Mouse (Mus musculus): Measurements from ENCODE around the gene Cspg5.

Gene Cspg5

DNA sequence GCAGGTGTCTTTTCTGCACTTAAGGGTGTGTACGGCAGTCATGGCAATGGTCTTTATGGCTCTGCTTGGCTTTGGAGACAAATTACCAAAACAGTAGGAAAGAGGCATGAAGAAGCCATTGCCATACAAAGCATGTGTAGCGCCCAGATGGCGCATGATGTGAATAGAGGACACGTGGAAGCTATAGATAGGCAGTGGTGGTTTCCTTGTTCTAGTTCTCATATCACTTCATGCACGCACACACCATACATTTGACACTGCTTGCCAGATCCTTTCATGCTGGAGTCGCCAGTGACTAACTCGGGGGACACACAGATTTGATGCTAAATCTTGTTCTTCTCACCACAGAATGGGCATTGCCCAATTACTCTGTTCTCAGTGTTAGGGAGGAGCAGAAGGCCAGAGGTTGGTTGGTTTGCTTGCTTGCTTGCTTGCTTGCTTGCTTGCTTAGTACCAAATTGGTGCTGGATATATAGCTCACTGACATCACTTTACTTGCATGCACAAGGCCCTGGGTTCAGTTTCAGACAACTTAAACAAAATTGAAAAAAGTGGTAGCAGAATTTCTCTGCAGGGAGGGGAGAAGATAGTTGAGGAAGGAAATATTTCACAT is at the start of gene Cspg5:
Cspg5 (plus strand) TSS at position 563 of the 613 bp plus-strand sequence.
- no peak for DNase-seq (ENCODE audit: low read depth, low spot score)

DNA sequence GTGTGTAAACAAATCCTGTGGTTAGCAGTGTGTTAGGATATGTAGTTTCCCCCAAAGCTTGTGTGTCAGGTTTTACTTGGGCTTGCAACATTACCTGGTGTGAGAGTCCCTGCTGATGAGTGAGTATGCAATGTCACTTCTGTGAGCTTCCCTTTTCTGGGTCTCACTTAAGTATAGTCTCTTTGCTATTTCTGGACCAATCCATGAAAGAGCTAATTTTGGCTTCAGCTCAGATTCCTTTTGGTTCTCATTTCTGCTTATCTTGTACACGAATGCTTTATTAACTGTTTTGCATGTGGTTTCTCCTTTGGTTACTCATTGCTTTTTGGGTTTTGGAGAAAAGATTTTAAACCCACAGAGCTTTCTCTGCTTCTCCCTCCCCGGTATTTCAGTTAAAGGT is 43.7 kb upstream of the Cspg5 start:
- DNase-seq (ENCODE audit: low read depth, low spot score): no peak

DNA sequence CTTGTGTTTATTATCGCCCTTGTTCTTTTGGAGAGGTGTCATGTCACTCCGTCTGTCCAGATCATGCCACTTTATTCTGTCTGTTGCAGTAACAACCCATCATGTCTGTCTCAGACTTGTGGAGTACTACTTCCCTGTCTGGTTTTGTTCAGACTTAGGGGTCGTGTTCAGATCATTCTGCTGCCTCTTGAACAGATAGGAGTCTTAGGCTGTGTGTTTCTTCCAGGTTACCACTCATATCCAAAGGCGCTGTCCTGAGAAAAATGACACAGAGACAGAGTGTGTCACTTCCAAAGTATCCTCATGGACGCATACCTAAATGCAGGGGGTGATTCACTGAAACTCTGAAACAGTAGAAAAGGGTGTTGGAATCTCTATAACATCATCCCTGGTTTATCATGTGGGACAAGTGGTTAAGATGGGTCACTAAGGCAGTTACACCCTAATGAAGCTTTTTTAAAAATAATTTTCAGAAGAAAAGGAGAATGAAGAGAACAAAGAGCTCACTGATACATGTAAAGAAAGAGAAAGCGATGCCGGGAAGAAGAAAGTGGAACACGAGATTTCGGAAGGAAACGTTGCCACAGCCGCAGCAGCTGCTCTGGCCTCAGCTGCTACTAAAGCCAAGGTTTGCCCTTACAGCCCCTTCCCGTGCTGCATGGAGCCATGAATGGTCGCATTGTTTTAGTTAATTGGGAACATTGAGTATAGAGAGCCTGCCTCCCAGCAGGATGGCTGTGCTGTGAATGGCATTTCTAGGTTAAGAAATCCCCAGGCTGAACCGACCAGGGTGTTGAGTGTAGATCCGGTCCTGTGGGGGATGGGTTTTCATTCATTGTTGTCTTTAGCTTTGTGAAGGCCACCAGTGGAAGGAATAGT is 37.8 kb upstream of the Cspg5 start:
- DNase-seq (ENCODE audit: low read depth, low spot score): peak; percentile 93

DNA sequence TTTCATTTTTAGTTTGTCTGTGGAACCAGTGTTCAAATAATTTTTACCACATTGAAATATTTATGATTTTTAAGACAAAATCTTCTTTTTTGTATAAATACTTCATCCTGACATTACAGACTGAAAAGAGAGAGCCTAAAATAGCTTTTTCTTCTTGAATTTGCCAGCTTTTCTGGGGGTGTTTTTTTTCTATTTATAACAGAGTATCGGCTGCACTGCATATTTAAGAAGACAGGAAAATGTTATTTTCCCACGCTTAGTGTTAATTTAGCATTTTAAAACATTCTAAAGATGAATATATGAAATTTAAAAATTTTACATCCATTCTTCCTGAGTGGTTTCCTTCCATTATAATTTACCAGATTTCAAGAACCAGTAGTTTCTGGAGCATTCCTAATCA is 37.1 kb upstream of the Cspg5 start:
- DNase-seq (ENCODE audit: low read depth, low spot score): no peak

DNA sequence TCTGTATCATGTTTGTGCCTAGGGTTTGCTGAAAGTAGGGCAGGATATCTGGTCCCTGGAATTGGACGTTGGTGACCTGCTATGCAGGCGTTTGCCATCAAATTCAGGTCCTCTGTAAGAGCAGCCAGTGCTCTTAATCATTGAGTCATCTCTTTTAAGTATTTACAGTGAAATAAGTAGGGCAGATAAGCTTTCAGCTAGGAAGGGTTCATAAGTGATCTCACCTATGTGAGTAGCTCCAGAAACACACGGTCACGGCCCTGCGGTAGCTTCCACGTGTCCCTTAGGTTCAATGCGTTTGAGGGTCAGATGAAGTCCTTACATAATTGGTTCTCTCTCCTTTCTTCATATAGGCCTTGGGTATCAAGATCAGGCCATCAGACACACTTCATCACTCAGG is 35.3 kb upstream of the Cspg5 start:
- DNase-seq (ENCODE audit: low read depth, low spot score): no peak

DNA sequence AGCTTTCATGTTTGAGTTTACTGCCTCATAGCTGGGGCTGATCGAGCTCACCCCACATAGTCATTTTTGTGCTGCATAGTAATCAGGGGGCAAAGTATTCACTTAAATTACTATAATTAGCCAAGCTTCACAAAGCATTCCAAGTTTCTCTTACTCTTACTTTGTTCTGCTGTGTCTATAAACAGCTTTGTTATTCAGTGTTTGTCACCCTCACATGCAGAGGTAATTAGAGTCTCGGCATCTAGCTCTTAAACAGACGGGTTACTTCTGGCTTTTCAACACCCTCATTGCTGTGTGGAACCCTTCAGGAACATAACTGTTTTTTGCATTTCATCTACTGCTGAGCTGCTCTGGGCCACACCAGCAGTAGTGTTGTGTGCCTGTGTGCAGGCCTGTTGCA is 34.6 kb upstream of the Cspg5 start:
- no peak for DNase-seq (ENCODE audit: low read depth, low spot score)

DNA sequence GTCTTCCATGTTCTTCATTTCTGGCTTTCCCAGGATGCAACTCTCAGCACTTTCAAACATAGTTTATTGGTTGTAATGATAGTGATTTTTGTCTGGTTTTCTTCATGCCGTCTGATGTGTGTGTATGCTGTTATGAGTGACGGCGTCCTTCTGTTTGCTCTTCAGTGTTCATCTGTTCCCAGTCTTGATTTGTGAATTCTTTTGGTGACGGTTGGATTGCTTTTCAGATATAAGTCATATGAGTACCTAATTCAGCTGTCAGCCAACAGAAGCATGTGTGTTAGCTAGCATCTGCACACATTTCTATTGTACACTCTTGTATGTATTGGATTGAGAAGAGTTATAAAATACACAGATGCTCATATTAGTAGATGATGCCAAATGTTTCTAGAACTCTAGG is 19.3 kb upstream of the Cspg5 start:
- DNase-seq (ENCODE audit: low read depth, low spot score): no peak

DNA sequence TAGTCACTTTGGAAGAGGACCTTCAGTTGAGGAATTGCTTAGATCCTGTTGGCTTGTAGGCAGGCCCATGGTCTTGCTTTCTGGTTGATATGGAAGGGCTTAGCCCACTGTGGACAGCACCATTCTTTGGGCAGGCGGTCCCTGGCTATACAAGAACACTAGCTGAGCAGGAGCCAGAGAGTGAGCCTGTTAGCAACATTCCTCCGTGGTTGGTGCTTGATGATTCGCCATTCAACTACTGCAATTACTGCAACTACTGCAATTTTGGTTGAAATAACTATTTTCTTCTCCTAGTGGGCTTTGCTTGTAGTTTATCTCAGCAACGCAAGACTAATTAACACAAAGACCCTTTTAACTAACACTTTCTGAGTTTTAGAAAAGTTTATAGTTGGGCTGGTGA is 17.4 kb upstream of the Cspg5 start:
- DNase-seq (ENCODE audit: low read depth, low spot score): no peak

DNA sequence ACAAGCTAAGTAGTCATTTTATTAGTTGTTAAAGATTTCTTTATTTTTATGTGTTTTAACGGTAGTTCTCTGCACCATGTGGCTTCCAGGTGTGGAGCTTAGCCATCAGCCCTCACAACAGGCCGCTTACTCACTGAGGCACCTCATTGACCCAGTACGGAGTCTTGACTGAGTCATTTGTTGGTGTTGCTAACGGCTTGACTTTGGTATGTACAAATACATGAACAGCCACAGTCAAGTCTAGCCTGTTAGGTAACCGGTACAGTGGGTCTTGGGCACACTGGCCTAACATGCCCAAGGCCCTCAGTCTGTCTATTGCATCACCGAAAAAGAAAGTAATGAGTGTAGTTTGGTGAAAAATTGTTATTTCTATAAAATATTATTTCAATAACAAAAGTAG is 14.9 kb upstream of the Cspg5 start:
- DNase-seq (ENCODE audit: low read depth, low spot score): no peak

DNA sequence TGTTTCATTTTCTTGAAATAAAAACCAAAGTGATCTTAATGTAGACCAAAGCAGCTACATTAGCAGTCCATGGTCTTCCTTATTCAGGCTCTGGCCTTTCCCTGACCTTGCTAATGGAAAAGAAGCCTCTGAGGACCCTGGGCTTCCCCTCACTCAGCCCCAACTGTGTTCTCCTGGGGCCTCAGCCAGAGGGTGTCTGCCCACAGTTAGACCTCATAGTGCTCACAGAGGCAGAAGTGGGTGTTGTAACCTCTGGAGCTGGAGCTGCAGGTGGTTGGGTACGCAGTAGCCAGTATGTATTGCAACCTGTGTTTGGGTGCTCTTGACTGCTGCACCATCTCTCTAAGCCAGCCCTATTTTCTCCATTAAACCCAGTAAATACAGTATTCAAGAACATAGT is 14.5 kb upstream of the Cspg5 start:
- DNase-seq (ENCODE audit: low read depth, low spot score): no peak

DNA sequence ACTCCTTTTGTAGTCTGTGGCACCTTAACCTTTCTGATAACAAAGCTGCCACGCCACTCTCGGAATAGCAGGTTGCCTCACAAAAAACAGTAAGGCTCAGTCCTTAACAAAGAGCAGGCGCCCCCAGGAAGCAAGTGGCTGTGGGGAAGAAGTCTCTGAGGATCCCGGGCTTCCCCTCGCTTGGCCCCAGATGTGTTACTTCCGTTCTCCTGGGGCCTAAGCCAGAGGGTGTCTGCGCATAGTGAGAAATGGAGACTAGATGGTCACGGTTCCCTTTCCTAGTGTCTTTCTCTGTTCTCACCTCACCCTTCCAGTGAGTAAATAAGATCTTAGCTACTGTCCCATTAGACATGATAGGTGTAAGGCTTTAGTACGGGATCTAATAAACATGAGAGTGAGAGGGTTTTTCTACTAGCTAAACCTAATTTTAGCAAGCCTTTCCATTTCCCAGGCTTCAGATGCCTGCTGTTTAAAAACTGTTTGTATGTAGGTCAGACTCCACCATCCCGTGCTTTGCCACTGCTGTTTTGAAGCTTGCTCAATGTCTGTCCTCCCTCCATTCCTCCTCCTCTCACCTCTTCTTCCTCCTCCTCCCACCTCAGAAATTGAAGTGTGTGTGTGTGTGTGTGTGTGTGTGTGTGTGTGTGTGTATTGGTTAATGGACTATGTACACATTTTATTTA is 13.9 kb upstream of the Cspg5 start:
- no peak for DNase-seq (ENCODE audit: low read depth, low spot score)

DNA sequence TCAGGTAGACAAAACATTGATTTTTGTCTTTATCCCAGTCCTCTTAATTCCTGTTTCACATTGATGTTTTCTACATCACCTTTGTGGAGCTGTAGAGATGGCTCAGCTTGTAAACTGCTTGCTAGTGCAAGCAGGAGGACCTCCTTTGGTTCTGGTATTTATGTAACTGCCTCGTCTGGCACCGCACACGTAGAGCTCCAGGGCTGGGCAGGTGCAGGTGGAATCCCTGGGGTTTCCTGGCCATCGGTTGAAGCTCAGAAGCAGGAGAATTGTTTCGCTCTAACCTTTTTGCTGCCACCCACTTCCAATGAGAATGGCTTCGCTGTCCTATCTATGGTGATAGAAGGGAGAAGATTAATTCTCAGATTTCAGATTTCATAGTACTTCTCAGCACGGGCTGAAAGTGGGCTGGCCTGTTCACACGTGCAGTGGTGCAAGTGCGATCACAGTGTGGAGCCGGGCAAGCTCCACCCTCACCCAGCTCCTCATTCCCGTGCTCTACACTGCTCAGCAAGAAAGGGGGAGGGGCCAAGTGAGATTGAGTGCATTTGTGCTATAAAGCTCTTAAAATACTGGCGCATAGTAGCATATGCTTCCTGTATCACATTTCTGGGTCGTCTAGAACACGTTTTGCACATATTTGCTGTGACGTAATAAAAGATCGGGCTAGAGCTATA is 13.1 kb upstream of the Cspg5 start:
- no peak for DNase-seq (ENCODE audit: low read depth, low spot score)

DNA sequence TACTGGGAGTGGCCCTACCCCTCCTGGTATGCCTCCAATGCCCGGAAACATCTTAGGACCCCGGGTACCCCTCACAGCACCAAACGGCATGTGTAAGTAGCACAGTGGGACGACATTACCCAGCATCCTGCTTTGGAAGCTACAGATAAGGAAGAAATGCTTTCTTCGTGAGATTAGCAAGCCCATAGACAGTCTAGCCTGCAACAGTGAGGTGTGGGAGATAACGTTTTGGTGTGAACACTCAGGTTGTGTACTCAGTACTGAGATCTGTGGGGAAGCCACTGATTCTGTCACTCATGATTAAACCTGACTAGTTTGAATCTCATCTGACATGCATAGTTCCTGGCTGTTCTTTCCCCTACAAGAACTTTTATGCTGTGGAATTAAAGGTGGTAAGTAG is 8.6 kb upstream of the Cspg5 start:
- no peak for DNase-seq (ENCODE audit: low read depth, low spot score)

DNA sequence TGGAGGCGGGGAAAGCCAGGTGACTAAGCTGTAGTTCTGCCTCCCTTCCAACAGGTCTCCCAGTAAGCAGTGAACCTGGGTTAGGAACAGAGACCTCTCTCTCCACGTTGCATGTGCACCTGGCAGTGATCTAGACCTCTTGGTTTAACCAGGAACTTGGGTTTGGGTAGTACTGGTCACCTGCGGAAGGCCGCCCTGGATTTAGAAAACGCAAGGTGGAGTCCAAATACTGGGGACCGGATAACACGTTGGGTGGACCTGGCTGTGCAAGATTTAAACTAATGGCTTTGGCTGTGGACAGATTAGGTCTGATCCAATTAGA is 945 bp downstream of the Cspg5 start:
- peak; percentile 47 for DNase-seq (ENCODE audit: low read depth, low spot score)

DNA sequence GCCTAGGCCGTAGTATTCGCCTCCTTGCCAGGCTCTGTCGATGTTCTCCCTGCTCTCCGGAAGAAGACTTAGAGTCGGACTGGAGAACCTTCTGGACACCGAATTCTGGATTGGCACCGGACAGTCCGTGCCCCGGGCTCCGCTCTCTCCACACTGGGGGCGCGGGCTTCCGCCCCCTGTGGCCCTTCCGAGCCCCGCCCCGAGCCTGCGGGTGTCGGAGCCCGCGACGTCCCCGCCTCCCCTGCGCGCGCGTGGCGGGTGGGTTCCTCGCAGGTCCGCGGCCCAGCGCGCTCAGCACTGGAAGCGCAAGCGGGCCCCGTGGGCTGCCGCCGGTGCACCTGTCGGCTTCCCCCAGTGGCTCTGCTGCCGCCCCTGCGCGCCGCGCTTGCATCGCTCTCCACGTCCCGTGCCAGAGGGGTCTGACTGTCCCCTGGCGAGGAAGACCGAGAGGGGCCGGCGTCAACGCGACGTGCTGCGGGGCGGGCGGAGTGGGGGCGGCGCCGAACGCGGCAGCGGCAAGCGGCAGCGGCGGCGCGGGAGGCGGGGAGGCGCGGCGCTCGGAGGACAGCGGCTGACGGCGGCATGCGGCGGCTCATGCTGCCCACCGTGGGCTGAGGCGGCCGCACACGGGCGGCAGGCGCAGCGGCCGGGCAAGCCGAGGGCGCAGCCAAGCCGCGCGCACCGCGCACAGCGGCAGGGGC is 1.5 kb downstream of the Cspg5 start:
- DNase-seq (ENCODE audit: low read depth, low spot score): no peak

DNA sequence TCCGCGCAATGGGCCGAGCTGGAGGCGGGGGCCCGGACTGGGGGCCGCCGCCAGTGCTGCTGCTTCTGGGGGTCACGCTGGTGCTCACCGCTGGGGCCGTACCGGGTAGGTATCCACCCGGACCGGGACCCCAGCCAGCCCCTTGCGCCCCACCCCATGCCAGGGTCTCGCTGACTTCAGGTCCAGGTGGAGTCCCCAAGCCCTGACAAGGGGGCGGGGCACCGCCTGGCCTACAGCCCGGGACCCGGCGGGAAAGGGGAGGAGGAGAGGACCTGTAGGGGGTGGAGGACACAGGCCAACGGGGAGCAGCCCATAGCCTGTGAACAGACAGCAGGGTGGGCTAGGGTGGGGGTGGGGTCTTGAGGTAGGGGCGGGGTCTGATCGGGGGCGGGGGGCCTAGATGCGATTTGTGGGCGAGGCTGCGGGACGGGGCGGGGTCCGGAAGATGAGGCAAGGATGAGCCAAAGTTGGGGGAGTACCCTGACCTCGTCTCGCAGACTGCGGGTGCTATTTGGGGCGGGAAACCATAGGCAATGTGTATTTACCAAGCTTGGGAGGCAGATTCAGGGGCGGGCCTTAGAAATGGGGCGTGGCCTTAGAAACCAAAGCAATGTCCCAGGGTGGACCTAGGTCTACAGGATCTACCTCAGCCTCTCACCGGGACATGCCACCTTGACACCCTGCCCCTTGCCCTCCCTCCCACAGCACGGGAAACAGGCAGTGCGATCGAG is 2.2 kb downstream of the Cspg5 start:
- DNase-seq (ENCODE audit: low read depth, low spot score): peak; percentile 83

DNA sequence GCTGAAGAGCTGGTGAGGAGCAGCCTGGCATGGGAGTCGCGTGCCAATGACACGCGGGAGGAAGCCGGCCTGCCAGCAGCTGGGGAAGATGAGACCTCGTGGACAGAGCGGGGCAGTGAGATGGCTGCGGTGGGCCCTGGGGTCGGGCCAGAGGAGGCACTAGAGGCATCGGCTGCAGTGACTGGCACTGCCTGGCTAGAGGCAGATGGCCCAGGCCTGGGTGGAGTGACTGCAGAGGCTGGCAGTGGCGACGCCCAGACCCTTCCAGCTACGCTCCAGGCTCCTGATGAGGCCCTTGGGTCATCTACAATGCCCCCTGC is 2.7 kb downstream of the Cspg5 start:
- DNase-seq (ENCODE audit: low read depth, low spot score): no peak

DNA sequence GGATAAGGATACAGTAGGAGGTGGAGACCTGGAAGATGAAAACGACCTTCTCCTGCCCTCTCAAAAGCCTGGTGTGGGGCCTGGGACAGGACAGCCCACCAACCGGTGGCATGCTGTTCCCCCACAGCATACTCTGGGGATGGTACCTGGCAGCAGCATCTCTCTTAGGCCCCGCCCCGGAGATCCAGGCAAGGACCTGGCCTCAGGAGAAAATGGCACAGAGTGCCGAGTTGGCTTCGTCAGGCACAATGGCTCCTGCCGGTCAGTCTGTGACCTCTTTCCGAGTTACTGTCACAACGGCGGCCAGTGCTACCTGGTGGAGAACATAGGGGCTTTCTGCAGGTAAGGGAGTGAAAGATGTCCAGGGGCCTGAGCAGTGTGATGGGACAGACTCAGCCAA is 3.5 kb downstream of the Cspg5 start:
- no peak for DNase-seq (ENCODE audit: low read depth, low spot score)

DNA sequence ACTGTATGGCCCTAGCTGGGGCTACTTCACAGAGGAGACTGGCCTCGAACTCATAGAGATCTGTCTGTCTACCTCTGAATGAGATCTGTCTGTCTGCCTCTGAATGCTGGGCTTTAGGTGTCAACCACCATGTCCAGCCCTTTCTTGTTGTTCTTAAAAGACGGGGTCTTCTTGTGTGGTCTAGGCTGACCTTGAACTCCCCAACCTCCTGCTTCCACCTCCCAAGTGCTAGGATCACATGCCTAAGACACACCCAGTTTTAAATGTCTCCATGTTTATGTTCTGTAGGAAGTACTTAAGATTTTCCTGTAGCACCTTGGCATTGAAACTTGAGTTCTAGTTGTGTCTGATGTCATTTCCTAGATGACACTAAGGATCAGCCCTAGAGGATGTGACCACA is 5.3 kb downstream of the Cspg5 start:
- DNase-seq (ENCODE audit: low read depth, low spot score): peak; percentile 92

DNA sequence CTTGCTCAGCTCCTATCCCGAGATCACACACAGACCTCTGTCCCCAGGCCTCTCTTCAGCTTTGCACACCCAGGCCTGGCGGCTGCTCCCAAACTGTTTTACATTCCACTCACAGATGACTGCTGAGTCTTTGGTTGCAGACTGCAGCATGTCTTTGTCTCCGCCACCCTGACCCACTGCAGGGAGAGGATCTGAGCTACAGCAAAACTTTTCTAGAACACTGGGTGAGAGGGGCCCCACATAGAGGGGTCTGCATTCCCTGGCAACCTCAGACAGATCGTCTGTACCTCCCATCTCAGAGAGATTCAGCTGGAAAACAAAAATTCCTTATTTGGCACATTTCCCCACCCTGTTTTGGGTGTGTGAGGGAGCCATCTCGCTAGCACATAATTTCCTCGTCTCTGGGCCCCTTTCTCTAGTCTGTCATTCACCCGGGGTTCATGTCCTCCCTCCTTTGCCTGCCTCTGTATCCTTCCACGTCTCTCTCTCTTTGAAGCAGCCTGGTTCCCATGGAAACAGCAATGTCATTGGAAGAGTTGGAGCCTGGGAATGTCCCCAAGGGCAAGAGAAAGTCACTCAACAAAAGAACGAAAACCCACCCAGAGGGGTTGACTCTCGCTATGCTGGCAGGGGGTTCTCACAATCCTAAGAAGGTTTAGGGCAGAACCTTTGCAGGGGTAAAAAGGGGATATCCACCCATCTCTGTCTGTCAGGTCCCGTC is 6.4 kb downstream of the Cspg5 start:
- peak; percentile 94 for DNase-seq (ENCODE audit: low read depth, low spot score)

DNA sequence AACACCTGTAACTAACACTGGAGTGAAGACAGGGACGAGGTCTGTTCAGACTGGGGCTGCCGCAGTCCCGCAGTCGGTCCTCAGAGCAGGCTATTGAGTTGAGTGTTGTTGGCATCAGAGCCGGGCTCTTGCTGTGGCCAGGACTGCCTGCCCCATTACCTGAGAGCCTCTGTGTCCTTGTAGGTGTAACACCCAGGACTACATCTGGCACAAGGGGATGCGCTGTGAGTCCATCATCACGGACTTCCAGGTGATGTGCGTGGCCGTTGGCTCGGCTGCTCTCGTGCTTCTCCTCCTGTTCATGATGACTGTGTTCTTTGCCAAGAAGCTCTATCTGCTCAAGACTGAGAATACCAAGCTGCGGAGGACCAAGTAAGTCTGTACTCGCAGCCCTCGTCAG is 7.2 kb downstream of the Cspg5 start:
- DNase-seq (ENCODE audit: low read depth, low spot score): no peak

Measured in ES-CJ7 (cell line).